Mouse (Mus musculus): ENCODE data around the gene Med29. TPM values are rescaled to one million over a fixed set of nuclear protein-coding genes. Genes with fewer than 3 reads are reported as not detected.
A peak's percentile ranks its signal among the peaks of the same experiment; 100 is the strongest.

The Med29 gene
- 23.7 and 31.1 TPM in 2 replicates for total RNA-seq (2012; rRNA removed)
- polyA plus RNA-seq (2012; ENCODE audit: insufficient read depth in 1 of 2, insufficient read length in 2 of 2, low read depth in 1 of 2, low replicate concordance in 2 of 2, missing spikeins in 1 of 2), result 10 to 100 TPM in 1 of 2 experiments, not detected in 1; 39.6 TPM

DNA sequence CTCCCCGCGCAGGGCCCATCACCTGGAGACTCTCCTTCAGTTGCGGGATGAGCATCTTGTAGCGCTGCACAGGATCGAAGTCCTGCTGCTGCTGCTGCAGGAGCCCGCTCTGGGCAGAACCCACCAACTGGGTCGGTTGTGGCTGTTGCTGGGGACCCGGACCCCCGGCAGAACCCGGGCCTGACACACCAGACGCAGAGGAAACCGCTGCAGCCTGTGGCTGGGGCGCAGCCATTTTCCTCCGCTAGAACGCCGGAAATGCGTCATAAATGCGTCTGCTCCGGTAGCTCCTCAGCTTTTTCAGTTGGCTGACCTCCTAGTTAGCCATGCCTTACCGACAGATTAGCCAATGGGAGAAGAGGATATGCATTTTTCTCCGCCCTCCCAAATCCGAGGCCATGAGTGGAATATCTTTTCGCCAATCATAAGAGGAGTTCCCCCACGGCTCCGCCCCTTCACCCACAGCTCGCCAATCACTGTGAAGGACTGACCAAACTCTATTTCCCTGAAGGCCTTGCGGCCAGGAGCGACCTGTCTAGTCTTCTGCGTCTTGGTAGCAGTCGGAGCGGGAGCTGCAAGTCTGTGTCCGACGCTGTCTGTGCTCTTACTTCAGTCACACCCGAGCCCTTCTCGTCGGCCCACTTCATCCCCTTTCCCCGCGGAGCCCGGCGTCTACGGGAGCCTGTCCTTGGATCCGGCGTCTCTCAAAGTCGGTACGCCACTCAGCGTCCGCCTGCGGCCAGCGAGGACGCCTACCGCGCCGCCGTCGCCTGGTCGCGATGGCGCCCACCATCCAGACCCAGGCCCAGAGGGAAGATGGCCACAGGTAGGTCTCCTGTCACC, at the start of gene Med29, which contains the start of gene Paf1:
TSS of gene Med29 (minus strand) at position 280 of the 843 bp plus-strand sequence.
TSS of gene Paf1 (plus strand) at position 523 of the 843 bp plus-strand sequence.
- Histone ChIP-seq H3K9ac (ENCODE audit: control insufficient read depth, low read depth, low read length, poor library complexity, severe bottlenecking) (peak within 1 kb of the TSS; percentile 87), H3K4me1 (ENCODE audit: control insufficient read depth in 1 of 2, insufficient read depth in 2 of 2, low read length in 2 of 2) (peaks cover 0 to 4% of the 10 kb centered on the region in 2 experiments; a peak in 1 of 4 replicates), H3K9me3 (replicated peaks; ENCODE audit: insufficient read depth, low read length) (no peaks in the 10 kb centered on the region), H3K36me3 (ENCODE audit: control insufficient read depth in 1 of 2, insufficient read depth in 2 of 2, low read length in 2 of 2) (peaks cover 3 to 4% of the 10 kb centered on the region in 2 experiments; a peak in 2 of 4 replicates), H3K79me2 (ENCODE audit: control insufficient read depth, insufficient read depth, low read length, poor library complexity) (peaks cover 19% of the 10 kb centered on the region), H3K27me3 (ENCODE audit: control insufficient read depth in 1 of 2, insufficient read depth in 2 of 2, low read length in 2 of 2) (no peaks in the 10 kb centered on the region), H3K4me3 (ENCODE audit: control insufficient read depth in 1 of 2, insufficient read depth in 1 of 2, low read depth in 2 of 2, low read length in 2 of 2) (peak within 1 kb of the TSS; percentile 88 to 92), H3K27ac (ENCODE audit: control insufficient read depth, low read depth, low read length) (peak within 1 kb of the TSS; percentile 64)
- TF ChIP-seq CTCF (IDR thresholded peaks at IDR 0.05 in 2 of 3, conservative IDR thresholded peaks at IDR 0.05 in 1 of 3; ENCODE audit: control insufficient read depth in 1 of 3, insufficient read depth in 1 of 3, low read depth in 2 of 3, low read length in 3 of 3, poor library complexity in 1 of 3, severe bottlenecking in 1 of 3) (no peak), POLR2A (IDR thresholded peaks at IDR 0.05; ENCODE audit: control insufficient read depth in 1 of 2, insufficient read depth in 1 of 2, low read depth in 1 of 2, low read length in 2 of 2, poor library complexity in 1 of 2) (peak; percentile 91 to 96), CHD1 (IDR thresholded peaks at IDR 0.05; ENCODE audit: low read depth, low read length) (no peak), SIN3A (IDR thresholded peaks at IDR 0.05; ENCODE audit: low read length) (peak; percentile 67; the same call in 1 of the 2 replicates), ELF1 (IDR thresholded peaks at IDR 0.05; ENCODE audit: low read depth, low read length) (peak; percentile 45; the same call in 1 of the 2 replicates), JUND (IDR thresholded peaks at IDR 0.05; ENCODE audit: low read depth, low read length) (no peak), ZMIZ1 (IDR thresholded peaks at IDR 0.05; ENCODE audit: low read depth, low read length) (peak; percentile 90), KAT2A (conservative IDR thresholded peaks at IDR 0.05; ENCODE audit: low read depth, low read length) (peak; percentile 63), NELFE (IDR thresholded peaks at IDR 0.05; ENCODE audit: low read depth, low read length) (peak; percentile 95), ZNF384 (IDR thresholded peaks at IDR 0.05; ENCODE audit: low read depth, low read length) (no peak), TBP (IDR thresholded peaks at IDR 0.05; ENCODE audit: low read depth, low read length) (peak; percentile 93), HCFC1 (IDR thresholded peaks at IDR 0.05; ENCODE audit: low read depth, low read length) (peak; percentile 83), CHD2 (IDR thresholded peaks at IDR 0.05; ENCODE audit: low read length) (peak; percentile 75), POLR2AphosphoS2 (IDR thresholded peaks at IDR 0.05; ENCODE audit: low read length) (peak; percentile 73; the same call in 1 of the 2 replicates), ETS1 (IDR thresholded peaks at IDR 0.05; ENCODE audit: low read depth, low read length) (0 out of 2 replicates have a peak, but pooled peaks have one; percentile 27), ZKSCAN1 (IDR thresholded peaks at IDR 0.05; ENCODE audit: low read depth, low read length) (no peak), E2F4 (IDR thresholded peaks at IDR 0.05; ENCODE audit: borderline replicate concordance, low read depth, low read length) (no peak), MAX (IDR thresholded peaks at IDR 0.05; ENCODE audit: low read length) (peak; percentile 25), NRF1 (IDR thresholded peaks at IDR 0.05; ENCODE audit: insufficient read depth, low read depth, low read length, poor library complexity, severe bottlenecking) (0 out of 2 replicates have a peak, but pooled peaks have one; percentile 14), MXI1 (IDR thresholded peaks at IDR 0.05; ENCODE audit: low read depth, low read length) (peak; percentile 12; the same call in 1 of the 2 replicates)
- DNase-seq (ENCODE audit: low read depth, low spot score), result peak; percentile 99
